Mouse (Mus musculus) MEL (cell line): ENCODE results near the gene Atp8a2. TPM values are rescaled to one million over a fixed set of nuclear protein-coding genes. Genes with fewer than 3 reads are reported as not detected.

Experiments
- DNase-seq: peaks from one replicate; pipeline ENCODE4 v3.0.0; 2011; ENCODE audit warnings: low read depth, low spot score
- H3K27ac ChIP-seq: 2 replicates; pipeline ENCODE4 v1.5.1; 2012; ENCODE audit warnings: low read depth, mild to moderate bottlenecking, control low read depth, low read length, moderate library complexity; ENCODE audit not compliant: control insufficient read depth
- H3K27me3 ChIP-seq, 2 experiments: fragments of 150-350 bp in 1 of 2; sonication (generic) in 1 of 2; 2 replicates each; pipeline ENCODE4 v1.6.1; 2012; ENCODE audit warnings: low read length in 2 of 2, mild to moderate bottlenecking in 2 of 2, improper control_type of control experiment in 1 of 2, moderate library complexity in 1 of 2; ENCODE audit not compliant: insufficient read depth in 2 of 2, control insufficient read depth in 1 of 2
- H3K36me3 ChIP-seq, 2 experiments: 2 replicates each; pipeline ENCODE4 v1.6.1; 2012 to 2014; ENCODE audit warnings: low read length in 2 of 2, improper control_type of control experiment in 1 of 2, inconsistent platforms in 1 of 2, mild to moderate bottlenecking in 1 of 2; ENCODE audit not compliant: insufficient read depth in 2 of 2, control insufficient read depth in 1 of 2
- H3K4me1 ChIP-seq, 2 experiments: fragments of 150-350 bp in 1 of 2; sonication (generic) in 1 of 2; 2 replicates each; pipeline ENCODE4 v1.6.1; 2012; ENCODE audit warnings: low read length in 2 of 2, improper control_type of control experiment in 1 of 2, mild to moderate bottlenecking in 1 of 2; ENCODE audit not compliant: insufficient read depth in 2 of 2, control insufficient read depth in 1 of 2
- H3K4me3 ChIP-seq, 2 experiments: fragments of 150-350 bp in 1 of 2; sonication (generic) in 1 of 2; 2 replicates each; pipeline ENCODE4 v1.5.1; 2012; ENCODE audit warnings: low read depth in 2 of 2, low read length in 2 of 2, mild to moderate bottlenecking in 2 of 2, moderate library complexity in 2 of 2, control low read depth in 1 of 2, improper control_type of control experiment in 1 of 2; ENCODE audit not compliant: control insufficient read depth in 1 of 2, insufficient read depth in 1 of 2
- H3K79me2 ChIP-seq: 2 replicates; pipeline ENCODE4 v1.6.1; 2012; ENCODE audit warnings: mild to moderate bottlenecking, low read length, moderate library complexity; ENCODE audit not compliant: control insufficient read depth, poor library complexity, insufficient read depth
- H3K9ac ChIP-seq: 2 replicates; pipeline ENCODE4 v1.6.1; 2012; ENCODE audit warnings: low read depth, mild to moderate bottlenecking, control low read depth, low read length, moderate library complexity; ENCODE audit not compliant: control insufficient read depth, poor library complexity, severe bottlenecking
- H3K9me3 ChIP-seq: fragments of 150-350 bp; sonication (generic); replicated peaks from 2 replicates; pipeline ENCODE4 v1.6.1; 2012; ENCODE audit warnings: mild to moderate bottlenecking, low read length, improper control_type of control experiment, moderate library complexity; ENCODE audit not compliant: insufficient read depth
- BHLHE40 ChIP-seq: IDR thresholded peaks from 2 replicates; pipeline ENCODE4 v1.6.1; 2012; ENCODE audit warnings: low read depth, mild to moderate bottlenecking, inconsistent platforms, low read length, improper control_type of control experiment, borderline replicate concordance
- CHD1 ChIP-seq: IDR thresholded peaks from 2 replicates; pipeline ENCODE4 v1.6.1; 2012; ENCODE audit warnings: low read depth, mild to moderate bottlenecking, inconsistent platforms, low read length, improper control_type of control experiment
- CTCF ChIP-seq, 3 experiments: IDR thresholded peaks in 2 of 3; conservative IDR thresholded peaks in 1 of 3; 2 replicates each; pipeline ENCODE4 v1.5.1; 2011 to 2012; ENCODE audit warnings: low read length in 3 of 3, low read depth in 2 of 3, mild to moderate bottlenecking in 2 of 3, improper control_type of control experiment in 1 of 3, inconsistent platforms in 1 of 3, mixed read lengths in 1 of 3, moderate library complexity in 1 of 3; ENCODE audit not compliant: control insufficient read depth in 1 of 3, insufficient read depth in 1 of 3, poor library complexity in 1 of 3, severe bottlenecking in 1 of 3
- ELF1 ChIP-seq: IDR thresholded peaks from 2 replicates; pipeline ENCODE4 v1.6.1; 2014; ENCODE audit warnings: low read depth, mild to moderate bottlenecking, inconsistent platforms, low read length, improper control_type of control experiment, moderate library complexity
- EP300 ChIP-seq, 2 experiments: IDR thresholded peaks; 2 replicates each; pipeline ENCODE4 v1.6.1; 2011; ENCODE audit warnings: improper control_type of control experiment in 2 of 2, low read length in 2 of 2, low read depth in 1 of 2, mild to moderate bottlenecking in 1 of 2
- GABPA ChIP-seq: IDR thresholded peaks from 2 replicates; pipeline ENCODE4 v1.6.1; 2012; ENCODE audit warnings: low read depth, mild to moderate bottlenecking, inconsistent platforms, low read length, improper control_type of control experiment, moderate library complexity
- GATA1 ChIP-seq: IDR thresholded peaks from 2 replicates; pipeline ENCODE4 v1.6.1; 2011; ENCODE audit warnings: low read depth, low read length, improper control_type of control experiment
- HCFC1 ChIP-seq: IDR thresholded peaks from 2 replicates; pipeline ENCODE4 v1.6.1; 2012; ENCODE audit warnings: low read depth, mild to moderate bottlenecking, inconsistent platforms, low read length, improper control_type of control experiment, moderate library complexity
- KAT2A ChIP-seq: conservative IDR thresholded peaks from 2 replicates; pipeline ENCODE4 v1.6.1; 2012; ENCODE audit warnings: low read depth, low read length, improper control_type of control experiment, inconsistent platforms
- MAX ChIP-seq: IDR thresholded peaks from 2 replicates; pipeline ENCODE4 v1.6.1; 2011; ENCODE audit warnings: low read length, improper control_type of control experiment
- MAZ ChIP-seq: IDR thresholded peaks from 2 replicates; pipeline ENCODE4 v1.6.1; 2012; ENCODE audit warnings: low read depth, mild to moderate bottlenecking, inconsistent platforms, low read length, improper control_type of control experiment
- MEF2A ChIP-seq: IDR thresholded peaks from 2 replicates; pipeline ENCODE4 v1.6.1; 2014; ENCODE audit warnings: low read depth, mild to moderate bottlenecking, inconsistent platforms, low read length, improper control_type of control experiment; ENCODE audit not compliant: poor library complexity, insufficient replicate concordance, severe bottlenecking; ENCODE audit errors: extremely low read depth
- MXI1 ChIP-seq: IDR thresholded peaks from 2 replicates; pipeline ENCODE4 v1.6.1; 2011; ENCODE audit warnings: mild to moderate bottlenecking, low read depth, low read length, improper control_type of control experiment
- MYC ChIP-seq: IDR thresholded peaks from 2 replicates; pipeline ENCODE4 v1.6.1; 2011; ENCODE audit warnings: low read depth, mild to moderate bottlenecking, low read length, improper control_type of control experiment, moderate library complexity
- NELFE ChIP-seq: IDR thresholded peaks from 2 replicates; pipeline ENCODE4 v1.6.1; 2011; ENCODE audit warnings: low read depth, low read length, improper control_type of control experiment
- NRF1 ChIP-seq: IDR thresholded peaks from 2 replicates; pipeline ENCODE4 v1.6.1; 2014; ENCODE audit warnings: low read depth, mild to moderate bottlenecking, inconsistent platforms, low read length, improper control_type of control experiment, moderate library complexity; ENCODE audit not compliant: poor library complexity, insufficient read depth, severe bottlenecking
- POLR2A ChIP-seq, 2 experiments: IDR thresholded peaks; 2 replicates each; pipeline ENCODE4 v1.6.1; 2011 to 2012; ENCODE audit warnings: low read length in 2 of 2, mild to moderate bottlenecking in 2 of 2, control low read depth in 1 of 2, improper control_type of control experiment in 1 of 2, low read depth in 1 of 2, moderate library complexity in 1 of 2; ENCODE audit not compliant: control insufficient read depth in 1 of 2, insufficient read depth in 1 of 2, poor library complexity in 1 of 2
- POLR2AphosphoS2 ChIP-seq: IDR thresholded peaks from 2 replicates; pipeline ENCODE4 v1.6.1; 2011; ENCODE audit warnings: low read length, improper control_type of control experiment
- POLR2AphosphoS5 ChIP-seq: IDR thresholded peaks from 2 replicates; pipeline ENCODE4 v1.6.1; 2012; ENCODE audit warnings: low read depth, borderline replicate concordance, mild to moderate bottlenecking, inconsistent platforms, low read length, moderate library complexity, mixed read lengths
- RAD21 ChIP-seq: IDR thresholded peaks from 2 replicates; pipeline ENCODE4 v1.6.1; 2011; ENCODE audit warnings: mild to moderate bottlenecking, low read depth, low read length, improper control_type of control experiment
- RCOR1 ChIP-seq: IDR thresholded peaks from 2 replicates; pipeline ENCODE4 v1.6.1; 2012; ENCODE audit warnings: low read depth, mild to moderate bottlenecking, inconsistent platforms, low read length, improper control_type of control experiment
- SIN3A ChIP-seq: IDR thresholded peaks from 2 replicates; pipeline ENCODE4 v1.6.1; 2012; ENCODE audit warnings: low read length, improper control_type of control experiment, inconsistent platforms
- SMC3 ChIP-seq: IDR thresholded peaks from 2 replicates; pipeline ENCODE4 v1.6.1; 2011; ENCODE audit warnings: low read depth, low read length, improper control_type of control experiment
- TAL1 ChIP-seq: IDR thresholded peaks from 2 replicates; pipeline ENCODE4 v1.6.1; 2012; ENCODE audit warnings: mild to moderate bottlenecking, inconsistent platforms, low read length, moderate library complexity, mixed read lengths
- TBP ChIP-seq: IDR thresholded peaks from 2 replicates; pipeline ENCODE4 v1.8.0; 2011; ENCODE audit warnings: low read depth, low read length, improper control_type of control experiment
- TCF12 ChIP-seq: IDR thresholded peaks from 2 replicates; pipeline ENCODE4 v1.6.1; 2014; ENCODE audit warnings: low read depth, mild to moderate bottlenecking, inconsistent platforms, low read length, improper control_type of control experiment, moderate library complexity
- USF1 ChIP-seq: IDR thresholded peaks from 2 replicates; pipeline ENCODE4 v1.6.1; 2014; ENCODE audit warnings: low read depth, mild to moderate bottlenecking, inconsistent platforms, low read length, improper control_type of control experiment, moderate library complexity
- USF2 ChIP-seq, 2 experiments: IDR thresholded peaks; 2 replicates each; pipeline ENCODE4 v1.6.1; 2011 to 2012; ENCODE audit warnings: improper control_type of control experiment in 2 of 2, low read length in 2 of 2, borderline replicate concordance in 1 of 2, inconsistent platforms in 1 of 2, low read depth in 1 of 2, mild to moderate bottlenecking in 1 of 2; ENCODE audit not compliant: insufficient read depth in 1 of 2
- polyA plus RNA-seq, 2 experiments: library from polyadenylated mRNA; stranded (reverse) in 1 of 2; unstranded in 1 of 2; fragments of >175 nt in 1 of 2; fragments of >200 nt in 1 of 2; gene quantifications; 2 replicates each; pipeline versions ENCODE4 v1.2.1 to v1.2.4; 2012; ENCODE audit warnings: low replicate concordance in 2 of 2, low read depth in 1 of 2; ENCODE audit not compliant: insufficient read length in 2 of 2, insufficient read depth in 1 of 2, missing spikeins in 1 of 2
- total RNA-seq: library from RNA; depleted of rRNA; stranded (reverse); fragments of 300-350 nt; gene quantifications from 2 replicates; pipeline ENCODE4 v1.2.3, GENCODE M21; 2012

The Atp8a2 gene
- total and polyA plus RNA-seq, 3 experiments: 0.29 to 0.39 TPM; not detected in 1

GRCm38 (mm10) chr14:59862351-59862750, 334.6 kb downstream of the Atp8a2 start:
- TF ChIP-seq RAD21 (no peak), EP300 (IDR thresholded peaks at IDR 0.05; ENCODE audit: low read depth in 1 of 2, low read length in 2 of 2) (no peak), ELF1 (no peak), SMC3 (no peak), USF1 (no peak), TCF12 (no peak), SIN3A (no peak), GABPA (no peak), TBP (no peak), MYC (no peak), NRF1 (no peak), CHD1 (no peak), KAT2A (no peak), POLR2AphosphoS5 (no peak), CTCF (IDR thresholded peaks at IDR 0.05 in 2 of 3, conservative IDR thresholded peaks at IDR 0.05 in 1 of 3; ENCODE audit: control insufficient read depth in 1 of 3, insufficient read depth in 1 of 3, low read depth in 2 of 3, low read length in 3 of 3, poor library complexity in 1 of 3, severe bottlenecking in 1 of 3) (no peak), HCFC1 (no peak)
- no peak for DNase-seq
- H3K79me2 ChIP-seq: no peaks in the 10 kb centered on the region
- H3K9me3 ChIP-seq: no peaks in the 10 kb centered on the region
- no peaks in the 10 kb centered on the region for H3K36me3 ChIP-seq
- H3K27ac ChIP-seq: no peak overlapping the region
- no peak overlapping the region for H3K9ac ChIP-seq
- H3K4me1 ChIP-seq: no peaks in the 10 kb centered on the region
- no peak overlapping the region for H3K4me3 ChIP-seq
- H3K27me3 ChIP-seq: no peaks in the 10 kb centered on the region

- no peak for DNase-seq
- TF ChIP-seq RCOR1 (no peak), TAL1 (no peak), TCF12 (no peak), MXI1 (no peak), USF2 (IDR thresholded peaks at IDR 0.05; ENCODE audit: borderline replicate concordance in 1 of 2, insufficient read depth in 1 of 2, low read depth in 1 of 2, low read length in 2 of 2) (no peak), MYC (no peak), BHLHE40 (no peak), SMC3 (no peak), TBP (no peak), GATA1 (no peak), NRF1 (no peak), SIN3A (no peak), MAZ (no peak), NELFE (no peak), POLR2AphosphoS2 (no peak), MEF2A (no peak), MAX (no peak), CHD1 (no peak), POLR2A (IDR thresholded peaks at IDR 0.05; ENCODE audit: control insufficient read depth in 1 of 2, insufficient read depth in 1 of 2, low read depth in 1 of 2, low read length in 2 of 2, poor library complexity in 1 of 2) (no peak)
- Histone ChIP-seq H3K9ac (no peak overlapping the region), H3K79me2 (no peaks in the 10 kb centered on the region), H3K27ac (no peak overlapping the region), H3K27me3 (no peaks in the 10 kb centered on the region), H3K36me3 (no peaks in the 10 kb centered on the region), H3K4me1 (no peaks in the 10 kb centered on the region), H3K4me3 (no peak overlapping the region), H3K9me3 (no peaks in the 10 kb centered on the region)
Measured at GRCm38 (mm10) chr14:59859830-59860229, 337.1 kb downstream of the Atp8a2 start.
